Mouse (Mus musculus) embryo, embryonic 9.5 days (tissue): ENCODE measurements at regions not wholly inside any gene's neighbourhood (a gene's known extent, or its start where the extent isn't known, plus 50 kb on each side); places are given as distances from the start of the nearest gene placed in this dataset.

ENCODE experiments used
- DNase-seq: peaks from one replicate; pipeline ENCODE4 v3.0.0-alpha.2; 2017; ENCODE audit errors: extremely low spot score

DNA sequence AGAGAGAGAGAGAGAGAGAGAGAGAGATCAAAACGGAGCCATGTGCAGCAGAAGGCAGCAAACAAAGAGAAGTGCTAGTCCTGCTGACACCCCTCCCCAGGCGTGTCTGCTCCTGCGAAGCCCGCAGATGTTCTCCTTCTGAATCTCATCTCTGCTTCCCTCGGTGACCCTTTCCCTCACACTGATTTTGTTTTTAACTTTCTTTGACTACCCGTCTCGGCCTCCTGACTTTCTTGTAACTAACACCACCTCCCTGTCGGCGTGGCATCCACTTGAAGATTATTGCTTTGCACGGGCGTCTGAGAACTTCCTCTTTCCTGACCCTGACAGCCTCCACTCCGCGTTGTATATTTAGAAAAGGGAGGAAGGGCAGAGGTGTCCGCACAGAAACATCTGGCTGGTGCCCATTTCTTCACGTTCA is 654.3 kb downstream of the Adgrl2 start:
- peak; percentile 43 for DNase-seq

DNA sequence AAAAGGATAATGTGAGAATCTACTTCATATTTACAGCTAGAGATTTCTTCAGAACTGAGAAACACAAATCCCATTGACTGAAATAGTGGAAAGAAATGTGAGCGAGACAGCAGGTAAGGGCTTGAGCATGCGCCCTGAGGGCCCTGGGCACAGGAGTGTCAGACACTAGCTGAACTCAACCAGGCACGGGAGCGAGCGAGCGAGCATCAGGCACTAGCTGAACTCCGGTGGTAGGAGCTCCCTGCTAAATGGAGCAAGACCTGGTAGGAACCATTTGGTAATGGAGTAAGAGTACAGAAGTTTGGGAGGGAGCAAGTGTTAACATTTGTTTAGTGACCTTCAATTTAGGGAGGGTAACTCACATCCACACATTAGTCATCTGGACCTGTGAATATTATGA is 654.7 kb downstream of the Adgrl2 start:
- DNase-seq: peak; percentile 19

DNA sequence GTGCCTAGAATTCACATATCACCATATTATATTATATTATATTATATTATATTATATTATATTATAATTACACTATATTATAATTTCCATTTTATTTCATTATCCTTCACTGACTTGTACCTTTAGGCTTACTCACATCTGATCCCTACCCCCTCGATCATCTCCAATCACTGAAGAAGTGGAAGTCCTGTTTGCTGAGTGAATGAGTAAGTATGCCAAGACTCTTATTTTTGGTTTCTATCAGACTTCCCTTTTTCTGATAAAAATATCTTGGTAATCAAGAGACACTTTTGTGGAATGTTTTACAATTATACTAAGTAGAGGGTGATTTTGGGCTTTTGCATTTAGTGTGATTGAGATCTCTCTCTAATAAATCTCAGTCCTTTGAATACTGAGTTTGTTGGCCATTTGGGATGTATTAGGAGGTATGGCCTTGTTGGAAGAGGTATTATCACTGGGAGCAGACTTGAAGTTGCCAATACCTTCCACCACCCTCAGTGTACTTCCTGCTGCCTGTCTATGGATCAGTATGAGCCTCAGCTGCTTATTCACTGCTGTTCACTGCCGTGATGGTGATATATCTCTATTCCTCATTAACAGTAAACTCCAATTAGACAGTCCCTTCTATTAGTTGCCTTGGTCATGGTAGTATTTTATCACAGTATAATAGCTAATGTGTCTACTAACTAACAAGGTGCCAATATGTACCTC is 665.3 kb downstream of the Adgrl2 start:
- DNase-seq: no peak

DNA sequence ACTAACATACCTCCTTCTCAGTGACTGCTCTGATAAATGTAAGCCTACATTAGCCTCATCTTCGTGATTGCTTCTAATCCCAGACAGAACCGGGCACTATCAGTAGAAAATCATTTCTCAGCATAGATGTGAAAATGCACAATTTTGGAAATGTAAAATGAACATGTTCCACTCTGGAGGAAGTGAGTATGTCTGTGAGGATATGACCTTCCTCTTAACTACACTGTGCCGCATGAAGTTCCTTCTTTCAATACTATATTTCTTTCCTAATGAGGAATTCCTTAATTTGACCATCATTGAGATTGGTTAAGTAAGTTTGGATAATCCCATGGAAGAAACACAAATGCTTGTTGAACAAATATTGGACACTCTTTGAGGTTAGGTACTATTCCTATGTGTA is 668.5 kb downstream of the Adgrl2 start:
- DNase-seq: no peak

DNA sequence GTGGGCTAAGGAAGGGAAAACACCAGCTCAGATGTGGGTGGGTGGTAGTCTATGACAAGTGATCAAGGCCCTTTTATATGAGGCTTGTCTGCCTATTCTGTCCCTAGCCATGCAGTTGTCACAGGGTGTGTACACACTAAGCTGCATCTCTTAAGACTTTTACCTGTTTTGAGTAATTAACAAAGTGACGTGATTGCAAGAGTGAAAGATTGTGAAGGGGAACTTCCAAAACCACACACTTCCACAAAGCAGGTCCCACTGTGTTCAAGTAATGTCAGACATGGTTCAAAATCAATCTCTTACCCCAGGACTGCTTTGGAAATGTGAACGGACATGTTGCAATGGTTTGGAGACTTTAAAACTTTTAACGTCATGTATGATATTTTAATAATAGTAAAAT is 674.2 kb downstream of the Adgrl2 start:
- DNase-seq: no peak

DNA sequence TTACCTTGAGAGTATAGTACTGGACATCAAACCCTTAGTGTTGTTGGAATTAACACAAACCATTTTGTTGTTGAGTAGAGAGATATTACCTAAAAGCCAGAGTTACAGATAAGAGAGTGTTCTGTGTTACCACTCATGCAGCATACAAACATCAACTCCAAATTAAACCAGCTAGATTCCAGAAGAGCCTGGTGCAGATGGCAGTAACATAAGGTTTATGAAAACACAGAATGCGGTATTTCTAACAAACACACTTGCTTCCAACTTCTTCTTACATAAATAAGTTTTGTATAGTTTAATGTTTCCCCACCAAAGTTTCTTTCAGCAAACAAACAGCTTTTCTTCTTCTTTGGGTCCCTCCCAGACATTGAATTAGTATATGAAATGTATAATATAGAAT is 675.1 kb downstream of the Adgrl2 start:
- no peak for DNase-seq

DNA sequence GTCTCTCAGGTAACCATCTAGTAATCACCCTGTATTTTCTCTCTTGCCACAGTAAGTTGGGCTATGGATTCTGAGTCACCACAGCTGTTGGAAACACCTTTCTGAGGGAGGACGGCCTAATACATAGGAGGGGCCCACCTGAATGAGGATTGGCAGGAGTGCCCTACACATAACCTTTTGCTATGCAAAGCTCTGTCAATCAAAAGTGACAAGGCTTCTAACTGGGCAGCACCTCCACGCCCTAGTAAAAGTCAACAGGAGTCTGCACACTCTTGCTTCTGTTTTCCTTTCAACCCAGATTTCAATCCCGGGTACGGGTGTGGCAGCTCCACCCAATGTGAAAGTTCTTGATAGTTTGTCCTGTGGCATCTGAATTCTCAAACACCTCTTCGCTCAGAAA is 694.8 kb downstream of the Adgrl2 start:
- no peak for DNase-seq

DNA sequence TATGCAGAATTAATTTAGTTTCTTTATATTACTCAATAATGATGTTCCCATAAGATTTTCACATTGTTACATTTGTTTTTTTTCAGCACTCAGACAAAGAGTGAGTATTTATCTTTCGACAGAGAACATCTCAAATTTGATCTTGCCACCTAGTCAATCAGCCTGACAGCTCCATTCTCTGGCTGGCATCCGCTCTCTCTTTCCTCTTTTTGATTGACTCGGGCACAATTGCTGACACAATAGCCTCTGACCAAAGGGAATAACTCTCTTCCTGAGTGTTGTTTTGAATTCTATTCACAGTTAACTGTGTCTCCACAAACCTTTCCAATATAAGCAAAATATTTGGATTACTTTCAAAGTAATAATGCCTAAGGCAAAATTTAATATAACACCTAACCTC is 711.4 kb downstream of the Adgrl2 start:
- DNase-seq: no peak

DNA sequence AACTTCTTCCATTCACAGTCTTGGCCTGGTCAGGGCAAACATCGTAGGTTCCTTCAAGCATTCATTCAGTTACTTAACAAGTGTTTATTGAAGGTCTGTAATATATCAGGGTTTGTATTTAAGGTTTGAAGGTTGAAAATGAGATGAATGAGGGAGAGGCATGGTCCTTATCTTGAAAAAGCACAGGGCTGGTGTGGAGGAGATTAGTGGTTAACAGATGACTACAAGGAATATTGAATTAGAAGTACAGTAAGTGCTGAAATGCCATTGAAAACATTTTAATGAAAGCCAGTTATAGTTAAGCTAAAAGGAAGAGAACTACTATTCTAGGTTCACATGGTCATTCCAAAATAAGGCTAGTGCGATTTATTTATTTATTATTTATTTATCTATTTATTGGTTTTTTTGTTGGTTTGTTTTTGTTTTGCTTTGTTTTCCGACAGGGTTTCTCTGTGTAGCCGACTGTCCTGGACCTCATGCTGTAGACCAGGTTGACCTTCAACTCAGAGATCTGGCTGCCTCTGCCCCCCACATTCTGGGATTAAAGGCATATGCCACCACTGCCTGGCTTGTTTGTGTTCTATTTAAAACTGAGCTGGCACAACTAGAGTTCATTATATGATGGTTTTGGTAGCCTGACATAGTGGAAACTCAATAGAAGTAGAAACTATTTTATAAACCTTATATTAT is 718.1 kb downstream of the Adgrl2 start:
- DNase-seq: no peak

DNA sequence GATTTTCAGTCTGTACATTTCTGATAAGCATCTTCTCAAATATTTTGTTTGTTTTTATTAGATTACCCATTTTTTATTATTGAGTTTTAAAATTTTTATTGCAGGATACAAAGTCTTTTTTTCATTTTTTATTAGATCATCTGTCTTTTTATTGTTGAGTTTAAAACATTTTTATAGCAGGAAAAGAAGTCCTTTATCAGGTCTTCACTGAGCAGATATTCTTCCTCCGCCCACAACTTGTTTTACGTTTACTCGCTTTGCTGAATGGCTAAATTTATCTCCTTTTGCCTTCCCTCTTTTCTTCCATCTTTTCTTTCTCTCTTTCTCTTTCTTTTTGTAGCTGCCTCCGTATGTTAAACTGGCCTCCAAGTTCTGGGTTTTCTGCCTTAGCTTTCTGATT is 721.5 kb downstream of the Adgrl2 start:
- DNase-seq: no peak

DNA sequence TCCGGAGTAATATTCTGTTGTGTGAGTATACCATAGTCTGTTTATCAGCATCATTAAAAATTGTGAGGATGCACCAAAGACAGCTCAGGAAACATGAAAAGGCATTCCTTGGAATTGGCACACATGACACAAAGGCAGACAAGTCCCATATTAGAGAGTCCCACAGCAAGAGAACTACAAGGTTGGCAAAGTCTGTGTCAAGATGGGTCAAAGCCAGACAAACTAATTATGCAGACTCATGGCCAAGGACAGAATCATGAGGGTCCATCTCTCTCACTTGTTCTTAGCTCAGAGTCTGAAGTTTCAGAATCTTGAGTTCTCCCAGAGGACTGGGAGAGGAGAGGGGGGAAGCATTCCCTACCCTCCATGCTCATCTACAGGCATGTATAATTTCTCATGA is 731.1 kb downstream of the Adgrl2 start:
- DNase-seq: no peak

DNA sequence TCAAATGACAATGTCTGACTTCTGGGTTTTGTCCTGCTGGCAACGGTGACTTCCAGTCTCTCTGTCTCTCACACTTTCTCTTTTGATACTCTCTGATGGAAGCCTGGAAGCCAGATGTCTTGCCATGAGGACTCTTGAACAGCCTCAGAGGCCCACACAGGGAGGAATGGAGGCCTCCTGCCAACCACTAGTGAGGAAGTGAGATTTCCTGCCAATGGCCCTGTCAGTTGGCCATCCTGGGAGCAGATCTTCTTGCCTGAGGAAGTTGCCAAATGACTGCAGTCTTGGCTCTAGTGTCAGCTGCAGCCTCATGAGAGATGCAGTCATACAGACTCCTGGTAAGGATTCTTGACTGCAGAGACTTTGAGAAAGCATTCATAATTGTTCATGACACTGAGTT is 741.7 kb downstream of the Adgrl2 start:
- no peak for DNase-seq

DNA sequence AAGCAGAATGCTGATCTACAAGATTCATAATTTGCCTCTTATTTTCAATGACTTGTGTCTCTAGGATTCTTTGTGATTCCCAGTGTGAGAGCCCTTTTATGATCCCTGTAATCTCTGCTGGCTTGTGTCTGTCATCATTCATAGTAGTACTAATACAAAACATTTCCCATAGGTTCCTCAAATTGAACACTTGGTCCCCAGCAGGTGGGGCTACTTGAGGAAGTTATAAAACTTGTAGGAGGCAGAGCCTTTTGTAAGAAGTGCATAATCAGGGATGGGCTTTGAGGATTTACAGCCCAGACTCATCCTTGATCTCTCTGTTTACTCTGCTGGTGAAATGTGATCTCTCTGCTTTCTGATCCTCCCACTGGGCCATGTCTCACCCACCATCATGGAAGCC is 743.6 kb downstream of the Adgrl2 start:
- DNase-seq: no peak

DNA sequence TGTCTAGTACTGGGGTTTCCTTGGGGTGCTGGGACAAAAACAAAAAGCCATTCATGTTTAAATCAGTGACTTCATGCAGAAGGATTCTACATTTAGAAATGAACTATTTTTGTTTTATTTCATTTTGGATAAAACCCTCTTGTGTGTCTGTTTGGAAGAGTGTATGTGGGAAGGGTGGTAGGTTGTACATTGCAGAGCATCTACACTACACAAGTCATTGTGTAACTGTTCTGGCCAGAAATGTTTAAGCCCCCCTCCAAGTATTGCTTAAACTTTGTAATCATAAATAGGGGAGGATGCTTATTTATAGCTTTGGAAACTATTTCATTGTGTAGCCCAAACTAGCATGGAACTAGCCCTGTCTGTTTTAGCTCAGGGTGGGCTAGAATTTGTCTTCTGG is 752.3 kb downstream of the Adgrl2 start:
- DNase-seq: no peak

DNA sequence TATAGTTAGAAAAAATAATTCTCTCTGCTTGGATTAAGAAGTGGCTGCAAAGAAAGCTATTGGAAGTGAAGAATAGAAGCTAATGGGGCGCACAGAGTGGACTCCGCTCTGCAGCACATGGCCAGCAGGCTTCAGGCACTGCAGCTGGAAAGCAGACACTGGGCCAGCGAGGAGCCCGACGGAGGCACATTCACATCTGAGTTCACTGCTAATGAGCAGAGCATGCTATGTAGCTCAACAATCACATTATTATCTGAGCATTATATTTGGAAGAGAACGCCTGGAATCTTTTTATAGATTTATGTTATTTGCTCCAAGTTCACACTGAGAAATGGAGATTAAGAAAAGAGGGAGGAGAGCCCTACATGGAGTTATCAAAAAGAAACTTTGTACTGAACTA is 752.8 kb downstream of the Adgrl2 start:
- no peak for DNase-seq

DNA sequence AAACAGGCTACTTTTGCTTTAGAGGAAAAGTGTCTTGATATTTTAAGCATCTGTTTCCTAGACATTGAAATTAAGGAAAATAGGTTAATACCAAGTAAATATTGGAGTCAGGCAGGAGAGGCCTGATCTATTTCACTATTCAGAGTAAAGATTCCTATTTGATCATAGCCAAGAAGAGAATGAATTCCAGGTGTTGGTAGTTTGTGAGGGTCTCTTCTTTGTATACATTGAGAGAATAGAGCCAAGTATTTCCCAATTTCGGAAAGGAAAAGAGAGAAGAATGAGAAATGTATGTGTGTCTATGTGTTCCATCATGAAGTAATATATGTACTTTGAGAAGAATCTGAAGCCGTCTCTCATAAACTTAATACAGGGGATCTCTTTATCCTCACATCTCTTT is 756.7 kb downstream of the Adgrl2 start:
- DNase-seq: no peak

DNA sequence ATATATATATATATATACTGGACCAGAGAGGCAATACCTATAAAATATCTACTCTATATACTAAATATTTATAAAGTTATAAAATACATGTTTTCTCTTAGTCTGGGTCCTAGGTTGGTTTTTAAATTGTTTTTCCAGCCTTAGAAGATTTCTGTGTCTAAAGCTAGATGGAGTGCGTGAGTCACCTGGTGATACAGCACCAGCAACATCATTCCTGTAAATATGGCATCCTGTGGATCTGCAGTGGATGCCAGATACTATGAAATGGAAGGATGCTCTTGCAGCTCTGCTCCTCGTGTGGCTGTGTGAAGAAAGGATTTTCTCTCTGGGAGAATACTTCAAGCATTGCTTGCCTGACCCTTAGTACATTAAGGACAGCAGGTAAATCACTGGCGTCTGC is 761.2 kb downstream of the Adgrl2 start:
- no peak for DNase-seq

DNA sequence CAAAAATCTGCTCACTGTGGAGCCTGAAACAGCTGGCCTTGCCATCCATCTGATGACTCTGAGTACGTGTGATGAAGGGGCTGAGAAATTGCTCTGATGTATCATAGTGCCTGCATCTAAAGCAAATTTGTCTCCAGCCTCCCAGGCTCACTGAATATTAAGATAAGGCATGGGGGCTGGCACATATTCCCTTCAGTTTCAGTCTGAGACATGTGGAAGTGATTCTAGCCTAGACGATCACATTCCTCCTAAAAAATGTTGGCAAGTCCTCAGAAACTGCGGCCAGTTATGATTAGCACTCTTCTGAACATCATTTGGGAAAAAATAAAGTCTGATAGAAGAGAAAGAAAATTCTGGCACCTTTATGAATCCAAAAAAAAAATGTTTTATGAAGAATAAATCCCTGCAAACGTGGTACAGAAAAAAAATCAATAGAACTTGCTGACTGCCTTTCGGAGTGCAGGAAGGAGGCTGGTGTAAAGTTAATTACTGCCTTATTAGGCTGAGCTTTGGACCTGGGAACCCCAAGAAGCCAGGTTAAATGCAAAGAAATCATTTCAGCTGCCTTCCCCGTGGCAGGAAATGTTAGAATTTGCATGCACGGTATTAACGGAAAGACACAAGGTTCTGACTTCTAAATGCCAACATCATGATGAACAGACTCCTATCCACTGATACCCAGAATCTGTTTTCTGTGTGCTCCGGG is 762.2 kb downstream of the Adgrl2 start:
- DNase-seq: no peak

DNA sequence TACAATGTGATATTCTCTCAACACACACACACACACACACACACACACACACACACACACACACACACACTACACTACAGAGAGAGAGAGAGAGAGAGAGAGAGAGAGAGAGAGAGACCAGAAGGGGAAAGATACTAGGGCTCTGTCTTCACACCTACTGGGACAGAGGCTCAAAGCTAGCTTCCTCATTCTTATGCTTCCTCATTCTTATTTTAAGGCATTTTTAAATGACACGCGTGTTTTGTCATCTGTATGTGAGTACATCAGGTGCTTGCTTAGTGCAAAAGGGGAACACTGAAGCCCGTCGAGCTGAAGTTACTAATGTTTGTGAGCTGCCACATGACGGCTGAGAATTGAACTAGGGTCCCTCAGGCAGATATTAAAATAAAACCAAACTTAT is 769.5 kb downstream of the Adgrl2 start:
- no peak for DNase-seq

DNA sequence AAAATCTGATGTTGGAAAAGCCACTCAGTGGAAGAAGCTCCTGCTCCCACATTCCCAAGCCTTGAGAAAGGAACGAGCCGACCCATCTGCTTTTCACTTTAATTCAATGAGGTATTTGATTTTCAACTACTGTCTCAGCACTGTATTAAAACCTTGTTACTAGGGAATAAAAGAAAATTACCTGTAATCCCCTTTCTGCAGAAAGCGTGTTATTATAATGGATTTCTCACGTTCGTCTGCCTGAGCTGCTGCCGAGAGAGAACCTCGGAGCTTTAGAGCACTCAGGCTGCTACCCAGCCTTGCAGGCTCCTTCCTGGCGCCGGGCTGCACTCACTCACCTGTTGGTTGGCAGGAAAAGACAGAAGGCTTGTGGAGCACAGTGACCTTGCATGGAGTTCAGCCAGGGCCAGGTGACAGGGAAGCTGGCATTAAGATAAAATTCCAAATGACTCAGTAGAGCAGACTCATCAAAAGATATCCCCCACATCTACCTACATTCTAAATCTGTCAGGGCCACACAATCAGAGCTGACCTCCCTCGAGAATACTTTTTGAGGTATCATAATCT is 770.2 kb downstream of the Adgrl2 start:
- no peak for DNase-seq

DNA sequence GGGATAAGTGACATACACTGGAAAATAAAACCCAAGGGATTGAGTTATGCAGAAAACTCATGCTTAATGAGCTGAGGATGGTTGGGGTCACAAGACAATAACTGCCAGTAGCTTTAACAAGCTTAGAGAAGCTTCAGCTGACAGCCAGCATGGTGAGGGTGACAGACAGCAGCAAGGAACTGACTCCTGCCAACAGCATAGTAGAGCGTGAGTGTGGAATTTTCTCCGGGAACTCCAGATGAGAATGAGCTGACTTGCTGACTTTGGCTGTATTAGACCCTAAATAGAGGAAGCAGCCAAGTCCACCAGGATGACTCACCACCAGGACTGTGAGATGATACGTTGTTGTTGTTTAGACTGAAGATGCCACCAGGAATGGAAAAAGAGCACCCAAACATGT is 788.2 kb downstream of the Adgrl2 start:
- no peak for DNase-seq

DNA sequence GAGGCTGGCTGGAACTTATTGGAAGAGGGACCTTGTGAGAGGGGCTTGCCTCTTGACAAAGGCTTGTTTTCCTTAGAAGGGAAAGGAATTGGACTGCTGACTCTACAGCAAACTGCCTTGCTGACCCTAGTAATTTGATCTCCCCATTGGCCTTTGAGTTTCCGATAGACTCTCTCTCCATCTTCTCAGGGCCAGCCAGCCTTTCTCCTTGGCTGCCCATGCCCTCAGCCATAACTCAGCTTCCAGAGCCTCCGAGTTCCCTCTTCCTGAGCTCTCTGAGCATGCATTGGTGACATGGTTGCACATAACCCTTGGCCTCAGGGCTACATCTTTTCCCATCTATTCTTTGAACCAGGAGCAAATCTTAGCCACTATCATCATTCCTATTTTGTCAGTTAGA is 803.7 kb downstream of the Adgrl2 start:
- DNase-seq: no peak

DNA sequence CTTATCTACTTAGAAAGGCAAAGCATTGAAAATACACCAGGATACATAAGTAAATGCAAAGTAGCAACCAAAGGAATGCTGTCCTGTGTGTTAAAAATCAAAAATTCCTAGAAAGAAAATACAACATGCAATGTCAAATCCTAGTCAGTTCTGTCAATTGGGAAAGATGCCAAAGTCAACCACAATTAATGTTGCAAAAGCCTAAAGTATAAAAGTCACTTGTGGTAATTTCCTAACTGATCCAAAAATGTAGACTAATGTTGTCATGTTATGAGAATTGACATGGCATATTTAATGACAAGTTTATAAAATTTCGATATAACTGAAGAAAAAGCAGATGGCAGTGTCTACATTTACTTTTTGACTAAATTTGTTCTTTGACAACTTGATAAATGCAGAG is 822.8 kb downstream of the Adgrl2 start:
- no peak for DNase-seq
